Mouse (Mus musculus): Measurements from ENCODE around the gene Cep63.

- TF ChIP-seq CTCF (IDR thresholded peaks at IDR 0.05; ENCODE audit: low read depth) (no peak), EP300 (IDR thresholded peaks at IDR 0.05; ENCODE audit: low read depth) (no peak)
Measured at GRCm38 (mm10) chr9:102668906-102669305, 42.6 kb upstream of the Cep63 start.
